Mouse (Mus musculus): ENCODE results near the gene Usp20.

DNA sequence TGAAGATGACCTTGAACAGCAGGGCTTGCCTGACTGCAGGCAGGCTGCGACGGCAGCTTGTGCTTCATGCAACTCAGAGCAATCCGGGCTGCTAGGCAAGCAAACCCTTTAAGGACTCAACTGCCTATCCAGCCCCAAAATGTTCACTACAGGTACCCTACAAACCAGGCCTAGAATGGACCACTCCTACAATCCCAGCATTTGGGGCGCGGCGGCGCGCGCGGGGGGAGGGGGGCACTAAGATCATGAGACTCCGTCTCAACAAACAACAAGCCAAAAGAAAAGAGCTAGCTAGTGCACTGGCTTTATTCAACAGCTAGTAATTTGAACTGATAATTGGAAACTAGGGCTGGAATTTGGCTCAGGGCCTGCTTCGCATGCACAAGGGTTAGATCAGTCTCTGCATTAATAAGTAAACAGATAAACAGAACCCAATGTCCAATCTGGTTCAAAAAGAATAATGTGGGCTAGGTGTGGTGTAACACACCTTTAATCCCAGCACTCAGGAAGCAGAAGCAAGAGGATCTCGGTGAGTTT, 85.0 kb downstream of the Usp20 start:
- TF ChIP-seq CTCF (IDR thresholded peaks at IDR 0.05; ENCODE audit: insufficient read depth, low read length), result no peak
- no peak for TF ChIP-seq POLR2A (IDR thresholded peaks at IDR 0.05; ENCODE audit: borderline replicate concordance, extremely low read depth, low read depth, low read length)
